Mouse (Mus musculus) myocyte (in vitro differentiated cells): Measurements from ENCODE around the gene Phkg1.

ENCODE experiments used
- E2F4 ChIP-seq: IDR thresholded peaks from one replicate; pipeline ENCODE4 v1.6.1; 2011; ENCODE audit warnings: mild to moderate bottlenecking, control low read depth, moderate library complexity; ENCODE audit not compliant: insufficient read depth
- POLR2A ChIP-seq: IDR thresholded peaks from one replicate; pipeline ENCODE4 v1.6.1; 2011; ENCODE audit warnings: low read depth, mild to moderate bottlenecking, control low read depth, moderate library complexity; ENCODE audit not compliant: insufficient read length
- TCF12 ChIP-seq: IDR thresholded peaks from one replicate; pipeline ENCODE4 v1.6.1; 2011; ENCODE audit warnings: mild to moderate bottlenecking, control low read depth; ENCODE audit not compliant: poor library complexity, insufficient read depth, severe bottlenecking
- USF1 ChIP-seq: IDR thresholded peaks from one replicate; pipeline ENCODE4 v1.6.1; 2011; ENCODE audit warnings: low read depth, mild to moderate bottlenecking, control low read depth, moderate library complexity

DNA sequence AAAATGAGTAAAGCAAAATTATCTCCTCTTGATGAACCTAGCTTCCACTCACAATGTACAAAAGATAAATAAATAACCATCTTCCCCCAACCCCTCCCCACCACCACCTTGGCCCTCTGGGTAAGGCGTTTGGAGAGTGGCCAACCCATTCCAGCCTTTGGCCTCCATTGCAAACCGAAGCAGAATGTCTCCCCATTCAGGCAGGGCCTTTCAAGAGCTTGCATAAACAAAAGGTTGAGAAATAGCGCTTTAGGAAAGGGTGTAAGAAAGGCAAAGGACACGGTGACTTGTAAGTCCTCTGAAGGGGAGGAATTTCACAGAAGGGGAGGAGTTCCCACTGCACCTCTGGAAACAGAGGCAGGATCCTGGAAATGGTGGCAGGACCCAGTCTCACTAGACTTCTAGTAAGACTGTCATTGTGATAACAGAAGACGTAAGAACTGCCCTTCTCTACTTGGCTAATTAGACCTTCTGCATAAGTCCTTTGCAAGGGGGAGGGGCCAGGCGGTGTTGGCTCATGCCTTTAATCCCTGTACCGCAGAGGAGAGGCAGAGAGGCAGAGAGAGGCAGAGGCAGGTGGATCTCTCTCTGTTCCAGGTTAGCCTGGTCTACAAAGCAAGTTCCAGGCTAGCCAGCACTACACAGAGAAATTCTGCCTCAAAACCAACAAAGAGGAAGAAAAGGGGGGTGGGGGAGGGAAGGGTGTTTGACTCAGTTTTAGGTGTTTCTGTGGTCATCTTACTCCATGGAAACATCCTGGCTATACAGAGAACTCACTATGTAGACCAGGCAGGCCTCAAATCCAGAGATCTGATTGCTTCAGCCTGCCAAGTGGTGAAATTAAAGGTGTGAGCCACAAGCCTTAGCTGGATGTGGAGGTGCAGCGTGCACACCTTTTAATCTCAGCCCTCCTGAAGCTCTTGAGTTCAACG lies 31.8 kb upstream of the Phkg1 start:
- TF ChIP-seq TCF12 (no peak), USF1 (no peak), POLR2A (no peak), E2F4 (no peak)
